Mouse (Mus musculus) MEL (cell line): ENCODE results near the gene Avp. TPM values are rescaled to one million over a fixed set of nuclear protein-coding genes. Genes with fewer than 3 reads are reported as not detected.

Source experiments
- DNase-seq: peaks from one replicate; pipeline ENCODE4 v3.0.0; 2011; ENCODE audit warnings: low read depth, low spot score
- H3K27ac ChIP-seq: 2 replicates; pipeline ENCODE4 v1.5.1; 2012; ENCODE audit warnings: low read depth, mild to moderate bottlenecking, control low read depth, low read length, moderate library complexity; ENCODE audit not compliant: control insufficient read depth
- H3K27me3 ChIP-seq, 2 experiments: fragments of 150-350 bp in 1 of 2; sonication (generic) in 1 of 2; 2 replicates each; pipeline ENCODE4 v1.6.1; 2012; ENCODE audit warnings: low read length in 2 of 2, mild to moderate bottlenecking in 2 of 2, improper control_type of control experiment in 1 of 2, moderate library complexity in 1 of 2; ENCODE audit not compliant: insufficient read depth in 2 of 2, control insufficient read depth in 1 of 2
- H3K36me3 ChIP-seq, 2 experiments: 2 replicates each; pipeline ENCODE4 v1.6.1; 2012 to 2014; ENCODE audit warnings: low read length in 2 of 2, improper control_type of control experiment in 1 of 2, inconsistent platforms in 1 of 2, mild to moderate bottlenecking in 1 of 2; ENCODE audit not compliant: insufficient read depth in 2 of 2, control insufficient read depth in 1 of 2
- H3K4me1 ChIP-seq, 2 experiments: fragments of 150-350 bp in 1 of 2; sonication (generic) in 1 of 2; 2 replicates each; pipeline ENCODE4 v1.6.1; 2012; ENCODE audit warnings: low read length in 2 of 2, improper control_type of control experiment in 1 of 2, mild to moderate bottlenecking in 1 of 2; ENCODE audit not compliant: insufficient read depth in 2 of 2, control insufficient read depth in 1 of 2
- H3K4me3 ChIP-seq, 2 experiments: fragments of 150-350 bp in 1 of 2; sonication (generic) in 1 of 2; 2 replicates each; pipeline ENCODE4 v1.5.1; 2012; ENCODE audit warnings: low read depth in 2 of 2, low read length in 2 of 2, mild to moderate bottlenecking in 2 of 2, moderate library complexity in 2 of 2, control low read depth in 1 of 2, improper control_type of control experiment in 1 of 2; ENCODE audit not compliant: control insufficient read depth in 1 of 2, insufficient read depth in 1 of 2
- H3K79me2 ChIP-seq: 2 replicates; pipeline ENCODE4 v1.6.1; 2012; ENCODE audit warnings: mild to moderate bottlenecking, low read length, moderate library complexity; ENCODE audit not compliant: control insufficient read depth, poor library complexity, insufficient read depth
- H3K9ac ChIP-seq: 2 replicates; pipeline ENCODE4 v1.6.1; 2012; ENCODE audit warnings: low read depth, mild to moderate bottlenecking, control low read depth, low read length, moderate library complexity; ENCODE audit not compliant: control insufficient read depth, poor library complexity, severe bottlenecking
- H3K9me3 ChIP-seq: fragments of 150-350 bp; sonication (generic); replicated peaks from 2 replicates; pipeline ENCODE4 v1.6.1; 2012; ENCODE audit warnings: mild to moderate bottlenecking, low read length, improper control_type of control experiment, moderate library complexity; ENCODE audit not compliant: insufficient read depth
- CHD1 ChIP-seq: IDR thresholded peaks from 2 replicates; pipeline ENCODE4 v1.6.1; 2012; ENCODE audit warnings: low read depth, mild to moderate bottlenecking, inconsistent platforms, low read length, improper control_type of control experiment
- CTCF ChIP-seq, 3 experiments: IDR thresholded peaks in 2 of 3; conservative IDR thresholded peaks in 1 of 3; 2 replicates each; pipeline ENCODE4 v1.5.1; 2011 to 2012; ENCODE audit warnings: low read length in 3 of 3, low read depth in 2 of 3, mild to moderate bottlenecking in 2 of 3, improper control_type of control experiment in 1 of 3, inconsistent platforms in 1 of 3, mixed read lengths in 1 of 3, moderate library complexity in 1 of 3; ENCODE audit not compliant: control insufficient read depth in 1 of 3, insufficient read depth in 1 of 3, poor library complexity in 1 of 3, severe bottlenecking in 1 of 3
- E2F4 ChIP-seq: IDR thresholded peaks from 2 replicates; pipeline ENCODE4 v1.6.1; 2011; ENCODE audit warnings: low read depth, low read length, improper control_type of control experiment, borderline replicate concordance
- ELF1 ChIP-seq: IDR thresholded peaks from 2 replicates; pipeline ENCODE4 v1.6.1; 2014; ENCODE audit warnings: low read depth, mild to moderate bottlenecking, inconsistent platforms, low read length, improper control_type of control experiment, moderate library complexity
- EP300 ChIP-seq, 2 experiments: IDR thresholded peaks; 2 replicates each; pipeline ENCODE4 v1.6.1; 2011; ENCODE audit warnings: improper control_type of control experiment in 2 of 2, low read length in 2 of 2, low read depth in 1 of 2, mild to moderate bottlenecking in 1 of 2
- ETS1 ChIP-seq: IDR thresholded peaks from 2 replicates; pipeline ENCODE4 v1.6.1; 2012; ENCODE audit warnings: low read depth, mild to moderate bottlenecking, inconsistent platforms, low read length, improper control_type of control experiment, moderate library complexity
- KAT2A ChIP-seq: conservative IDR thresholded peaks from 2 replicates; pipeline ENCODE4 v1.6.1; 2012; ENCODE audit warnings: low read depth, low read length, improper control_type of control experiment, inconsistent platforms
- MAFK ChIP-seq: IDR thresholded peaks from 2 replicates; pipeline ENCODE4 v1.6.1; 2011; ENCODE audit warnings: low read depth, mild to moderate bottlenecking, low read length, improper control_type of control experiment, borderline replicate concordance
- MXI1 ChIP-seq: IDR thresholded peaks from 2 replicates; pipeline ENCODE4 v1.6.1; 2011; ENCODE audit warnings: mild to moderate bottlenecking, low read depth, low read length, improper control_type of control experiment
- MYB ChIP-seq: IDR thresholded peaks from 2 replicates; pipeline ENCODE4 v1.6.1; 2011; ENCODE audit warnings: mild to moderate bottlenecking, low read depth, low read length, improper control_type of control experiment
- NELFE ChIP-seq: IDR thresholded peaks from 2 replicates; pipeline ENCODE4 v1.6.1; 2011; ENCODE audit warnings: low read depth, low read length, improper control_type of control experiment
- NRF1 ChIP-seq: IDR thresholded peaks from 2 replicates; pipeline ENCODE4 v1.6.1; 2014; ENCODE audit warnings: low read depth, mild to moderate bottlenecking, inconsistent platforms, low read length, improper control_type of control experiment, moderate library complexity; ENCODE audit not compliant: poor library complexity, insufficient read depth, severe bottlenecking
- POLR2A ChIP-seq, 2 experiments: IDR thresholded peaks; 2 replicates each; pipeline ENCODE4 v1.6.1; 2011 to 2012; ENCODE audit warnings: low read length in 2 of 2, mild to moderate bottlenecking in 2 of 2, control low read depth in 1 of 2, improper control_type of control experiment in 1 of 2, low read depth in 1 of 2, moderate library complexity in 1 of 2; ENCODE audit not compliant: control insufficient read depth in 1 of 2, insufficient read depth in 1 of 2, poor library complexity in 1 of 2
- POLR2AphosphoS2 ChIP-seq: IDR thresholded peaks from 2 replicates; pipeline ENCODE4 v1.6.1; 2011; ENCODE audit warnings: low read length, improper control_type of control experiment
- RAD21 ChIP-seq: IDR thresholded peaks from 2 replicates; pipeline ENCODE4 v1.6.1; 2011; ENCODE audit warnings: mild to moderate bottlenecking, low read depth, low read length, improper control_type of control experiment
- SIN3A ChIP-seq: IDR thresholded peaks from 2 replicates; pipeline ENCODE4 v1.6.1; 2012; ENCODE audit warnings: low read length, improper control_type of control experiment, inconsistent platforms
- TAL1 ChIP-seq: IDR thresholded peaks from 2 replicates; pipeline ENCODE4 v1.6.1; 2012; ENCODE audit warnings: mild to moderate bottlenecking, inconsistent platforms, low read length, moderate library complexity, mixed read lengths
- TBP ChIP-seq: IDR thresholded peaks from 2 replicates; pipeline ENCODE4 v1.8.0; 2011; ENCODE audit warnings: low read depth, low read length, improper control_type of control experiment
- TCF12 ChIP-seq: IDR thresholded peaks from 2 replicates; pipeline ENCODE4 v1.6.1; 2014; ENCODE audit warnings: low read depth, mild to moderate bottlenecking, inconsistent platforms, low read length, improper control_type of control experiment, moderate library complexity
- UBTF ChIP-seq: IDR thresholded peaks from 2 replicates; pipeline ENCODE4 v1.6.1; 2012; ENCODE audit warnings: low read depth, mild to moderate bottlenecking, inconsistent platforms, low read length, improper control_type of control experiment, moderate library complexity, borderline replicate concordance; ENCODE audit not compliant: insufficient read depth
- ZC3H11A ChIP-seq: IDR thresholded peaks from 2 replicates; pipeline ENCODE4 v1.6.1; 2012; ENCODE audit warnings: low read depth, mild to moderate bottlenecking, inconsistent platforms, low read length, improper control_type of control experiment
- ZKSCAN1 ChIP-seq: IDR thresholded peaks from 2 replicates; pipeline ENCODE4 v1.6.1; 2012; ENCODE audit warnings: low read depth, mild to moderate bottlenecking, inconsistent platforms, low read length, improper control_type of control experiment, moderate library complexity
- polyA plus RNA-seq, 2 experiments: library from polyadenylated mRNA; stranded (reverse) in 1 of 2; unstranded in 1 of 2; fragments of >175 nt in 1 of 2; fragments of >200 nt in 1 of 2; gene quantifications; 2 replicates each; pipeline versions ENCODE4 v1.2.1 to v1.2.4; 2012; ENCODE audit warnings: low replicate concordance in 2 of 2, low read depth in 1 of 2; ENCODE audit not compliant: insufficient read length in 2 of 2, insufficient read depth in 1 of 2, missing spikeins in 1 of 2
- total RNA-seq: library from RNA; depleted of rRNA; stranded (reverse); fragments of 300-350 nt; gene quantifications from 2 replicates; pipeline ENCODE4 v1.2.3, GENCODE M21; 2012

Gene Avp
- total and polyA plus RNA-seq, 3 experiments = not detected

DNA sequence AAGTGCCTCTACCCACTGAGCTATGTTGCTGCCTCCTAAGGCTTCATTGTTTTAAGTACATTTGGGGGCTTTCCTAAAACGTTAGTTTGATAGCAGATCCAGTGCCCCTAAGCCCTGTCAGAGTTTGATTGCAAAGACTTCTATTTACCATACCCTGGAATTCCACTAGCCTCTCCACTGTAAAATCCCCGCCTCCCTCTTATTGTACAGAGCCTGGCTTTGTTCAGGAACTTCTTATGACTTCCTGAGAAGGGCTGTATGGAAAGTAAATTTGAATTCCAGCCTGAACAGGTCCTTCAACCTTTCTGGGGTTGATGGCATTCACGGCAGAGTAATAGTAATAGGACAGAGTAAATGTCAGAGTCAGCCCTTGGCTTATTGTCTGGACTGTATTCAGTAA is 45.5 kb downstream of the Avp start:
- Histone ChIP-seq H3K4me3 (no peak overlapping the region), H3K9me3 (no peaks in the 10 kb centered on the region), H3K9ac (no peak overlapping the region), H3K4me1 (peaks cover 2 to 13% of the 10 kb centered on the region in 2 experiments), H3K79me2 (no peaks in the 10 kb centered on the region), H3K27me3 (no peaks in the 10 kb centered on the region), H3K27ac (no peak overlapping the region), H3K36me3 (peaks cover 2 to 6% of the 10 kb centered on the region in 2 experiments; a peak in 2 of 4 replicates)
- DNase-seq = no peak
- TF ChIP-seq ZKSCAN1 = no peak
- TF ChIP-seq E2F4 = no peak
- TF ChIP-seq UBTF = no peak
- no peak for TF ChIP-seq EP300 (IDR thresholded peaks at IDR 0.05; ENCODE audit: low read depth in 1 of 2, low read length in 2 of 2)
- no peak for TF ChIP-seq MAFK

DNA sequence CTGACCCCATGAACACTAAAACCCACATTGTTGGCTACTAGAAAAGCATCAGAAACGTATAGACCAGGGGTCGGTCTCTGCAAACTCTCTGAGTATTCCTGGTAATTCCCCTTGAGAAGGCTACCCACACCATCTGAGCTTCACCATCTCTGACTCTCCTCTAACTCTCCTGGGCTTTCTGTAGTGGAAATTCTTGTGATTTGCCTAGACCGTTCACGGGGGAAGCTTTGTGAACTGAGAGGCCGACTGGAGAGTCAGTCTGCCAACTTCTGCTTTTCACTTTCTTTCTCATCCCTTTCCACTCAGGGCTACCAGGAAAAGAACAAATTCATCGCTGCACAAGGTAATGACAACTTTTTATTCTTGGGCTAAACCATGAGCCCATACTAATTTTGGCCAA is 47.3 kb downstream of the Avp start:
- DNase-seq = no peak
- TF ChIP-seq SIN3A = no peak
- no peak for TF ChIP-seq TBP
- no peak for TF ChIP-seq ELF1
- TF ChIP-seq MAFK = no peak
- TF ChIP-seq MYB = no peak
- TF ChIP-seq MXI1 = no peak
- TF ChIP-seq POLR2AphosphoS2 = no peak
- no peak for TF ChIP-seq TCF12
- no peak for TF ChIP-seq UBTF
- TF ChIP-seq CHD1 = no peak
- TF ChIP-seq POLR2A (IDR thresholded peaks at IDR 0.05; ENCODE audit: control insufficient read depth in 1 of 2, insufficient read depth in 1 of 2, low read depth in 1 of 2, low read length in 2 of 2, poor library complexity in 1 of 2) = no peak
- no peak for TF ChIP-seq RAD21
- no peak for TF ChIP-seq TAL1
- TF ChIP-seq NRF1 = no peak
- TF ChIP-seq ZC3H11A = no peak
- no peak for TF ChIP-seq E2F4
- TF ChIP-seq KAT2A = no peak
- TF ChIP-seq CTCF (IDR thresholded peaks at IDR 0.05 in 2 of 3, conservative IDR thresholded peaks at IDR 0.05 in 1 of 3; ENCODE audit: control insufficient read depth in 1 of 3, insufficient read depth in 1 of 3, low read depth in 2 of 3, low read length in 3 of 3, poor library complexity in 1 of 3, severe bottlenecking in 1 of 3) = no peak
- TF ChIP-seq NELFE = no peak
- TF ChIP-seq ETS1 = no peak
- H3K36me3 ChIP-seq = peaks cover 2 to 6% of the 10 kb centered on the region in 2 experiments; a peak in 2 of 4 replicates
- no peak overlapping the region for H3K9ac ChIP-seq
- H3K79me2 ChIP-seq = no peaks in the 10 kb centered on the region
- peaks cover 2 to 12% of the 10 kb centered on the region in 2 experiments for H3K4me1 ChIP-seq
- H3K4me3 ChIP-seq = no peak overlapping the region
- H3K9me3 ChIP-seq = no peaks in the 10 kb centered on the region
- H3K27ac ChIP-seq = no peak overlapping the region
- no peaks in the 10 kb centered on the region for H3K27me3 ChIP-seq
